Mouse (Mus musculus): ENCODE measurements around the gene Unc13c. TPM values are rescaled to one million over a fixed set of nuclear protein-coding genes. Genes with fewer than 3 reads are reported as not detected.

The Unc13c gene
- polyA plus RNA-seq, 1 experiment from 2014 or later = 0.09 TPM

GRCm38 (mm10) chr9:73898516-73898915 lies 70.2 kb downstream of the Unc13c start:
- no peak overlapping the region for H3K4me2 ChIP-seq (ENCODE audit: low read depth, low read length, severe bottlenecking)
- no peaks in the 10 kb centered on the region for H3K27me3 ChIP-seq (ENCODE audit: control insufficient read depth, insufficient read depth, low read length)
- H3K9ac ChIP-seq (ENCODE audit: low read length) = no peak overlapping the region
- no peak for DNase-seq (ENCODE audit: low spot score)
- ATAC-seq (replicated peaks; ENCODE audit: low FRiP score) = no peak
- H3K9me3 ChIP-seq (ENCODE audit: control insufficient read depth, low read length) = peaks cover 3% of the 10 kb centered on the region; the same call in 1 of the 2 replicates
- no peaks in the 10 kb centered on the region for H3K36me3 ChIP-seq (ENCODE audit: control insufficient read depth, insufficient read depth, low read length)
- no peaks in the 10 kb centered on the region for H3K4me1 ChIP-seq (replicated peaks; ENCODE audit: control insufficient read depth, insufficient read depth, low read length)
- WGBS = 91% methylated on average over 3 of the region's 3 CpGs
- no peak overlapping the region for H3K27ac ChIP-seq (ENCODE audit: low read depth, low read length)
- H3K4me3 ChIP-seq (ENCODE audit: low read depth, low read length) = no peak overlapping the region

DNA sequence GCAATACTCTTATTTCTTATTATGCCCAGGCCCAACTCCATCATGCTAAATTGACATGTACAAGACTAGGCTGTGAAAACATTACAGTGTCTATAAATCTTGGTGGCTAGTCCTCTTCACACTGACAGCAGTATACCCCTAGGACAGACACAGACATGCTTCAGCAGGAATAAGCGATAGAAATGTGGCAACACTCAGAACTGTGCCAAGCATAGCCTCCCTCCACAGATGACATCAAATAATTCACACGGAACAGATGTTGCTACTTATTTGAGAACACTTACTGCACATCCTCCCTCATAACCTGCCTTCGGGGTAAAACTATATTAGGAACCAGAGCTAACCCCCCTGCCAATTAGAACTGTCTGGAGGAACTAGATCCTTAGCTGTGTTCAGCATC lies 72.6 kb downstream of the Unc13c start:
- DNase-seq (ENCODE audit: low spot score) (no peak), ATAC-seq (replicated peaks; ENCODE audit: low FRiP score) (no peak)
- Histone ChIP-seq H3K27ac (ENCODE audit: low read depth, low read length) (no peak overlapping the region), H3K36me3 (ENCODE audit: control insufficient read depth, insufficient read depth, low read length) (no peaks in the 10 kb centered on the region), H3K27me3 (ENCODE audit: control insufficient read depth, insufficient read depth, low read length) (no peaks in the 10 kb centered on the region), H3K4me1 (replicated peaks; ENCODE audit: control insufficient read depth, insufficient read depth, low read length) (no peaks in the 10 kb centered on the region), H3K9me3 (ENCODE audit: control insufficient read depth, low read length) (peaks cover 3% of the 10 kb centered on the region; the same call in 1 of the 2 replicates), H3K4me2 (ENCODE audit: low read depth, low read length, severe bottlenecking) (no peak overlapping the region), H3K4me3 (ENCODE audit: low read depth, low read length) (no peak overlapping the region), H3K9ac (ENCODE audit: low read length) (no peak overlapping the region)
- 85% methylated on average over 3 of the region's 3 CpGs for WGBS

- no peak overlapping the region for H3K4me3 ChIP-seq (ENCODE audit: low read depth, low read length)
- DNase-seq (ENCODE audit: low spot score) (no peak), ATAC-seq (replicated peaks; ENCODE audit: low FRiP score) (no peak)
- no peaks in the 10 kb centered on the region for H3K9me3 ChIP-seq (ENCODE audit: control insufficient read depth, low read length)
- no peaks in the 10 kb centered on the region for H3K36me3 ChIP-seq (ENCODE audit: control insufficient read depth, insufficient read depth, low read length)
- H3K4me2 ChIP-seq (ENCODE audit: low read depth, low read length, severe bottlenecking) = no peak overlapping the region
- H3K27ac ChIP-seq (ENCODE audit: low read depth, low read length) = no peak overlapping the region
- H3K4me1 ChIP-seq (replicated peaks; ENCODE audit: control insufficient read depth, insufficient read depth, low read length) = no peaks in the 10 kb centered on the region
- no peaks in the 10 kb centered on the region for H3K27me3 ChIP-seq (ENCODE audit: control insufficient read depth, insufficient read depth, low read length)
- no peak overlapping the region for H3K9ac ChIP-seq (ENCODE audit: low read length)
- WGBS = 75% methylated on average over 1 of the region's 1 CpGs
Measured at GRCm38 (mm10) chr9:73883587-73883986, 85.2 kb downstream of the Unc13c start.

DNA sequence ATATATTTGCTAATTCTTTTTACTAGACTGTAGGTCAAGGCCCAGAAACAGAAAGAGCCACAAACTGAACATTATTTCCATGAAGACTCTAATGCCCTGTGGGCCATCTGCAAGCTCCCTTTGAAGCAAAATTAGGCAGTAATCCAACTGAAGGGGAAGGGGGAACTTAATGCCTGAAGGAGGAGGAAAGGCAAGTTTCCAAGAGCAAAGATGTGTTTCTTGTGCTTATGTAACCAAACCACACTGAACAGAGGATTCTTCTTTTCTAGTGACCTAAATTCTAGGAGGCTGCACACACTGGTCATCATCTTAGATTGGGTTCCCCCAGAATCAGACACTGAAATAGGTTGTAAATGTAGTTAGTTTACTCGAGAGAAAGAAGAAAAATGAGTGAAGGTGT lies 85.6 kb downstream of the Unc13c start:
- ATAC-seq (replicated peaks; ENCODE audit: low FRiP score) = no peak
- DNase-seq (ENCODE audit: low spot score) = no peak
- WGBS = 91% methylated on average over 1 of the region's 1 CpGs

GRCm38 (mm10) chr9:73882393-73882919 lies 86.3 kb downstream of the Unc13c start:
- DNase-seq (ENCODE audit: low spot score) (no peak), ATAC-seq (replicated peaks; ENCODE audit: low FRiP score) (no peak)
- Histone ChIP-seq H3K9ac (ENCODE audit: low read length) (no peak overlapping the region), H3K4me3 (ENCODE audit: low read depth, low read length) (no peak overlapping the region), H3K27me3 (ENCODE audit: control insufficient read depth, insufficient read depth, low read length) (no peaks in the 10 kb centered on the region), H3K9me3 (ENCODE audit: control insufficient read depth, low read length) (no peaks in the 10 kb centered on the region), H3K4me1 (replicated peaks; ENCODE audit: control insufficient read depth, insufficient read depth, low read length) (no peaks in the 10 kb centered on the region), H3K27ac (ENCODE audit: low read depth, low read length) (no peak overlapping the region), H3K36me3 (ENCODE audit: control insufficient read depth, insufficient read depth, low read length) (no peaks in the 10 kb centered on the region), H3K4me2 (ENCODE audit: low read depth, low read length, severe bottlenecking) (no peak overlapping the region)
- 94% methylated on average over 5 of the region's 5 CpGs for WGBS

More for the DNA sequence above, 85.6 kb downstream of the Unc13c start:
- Histone ChIP-seq H3K9me3 (ENCODE audit: control insufficient read depth, low read length) (no peaks in the 10 kb centered on the region), H3K9ac (ENCODE audit: low read length) (no peak overlapping the region), H3K4me1 (replicated peaks; ENCODE audit: control insufficient read depth, insufficient read depth, low read length) (no peaks in the 10 kb centered on the region), H3K4me2 (ENCODE audit: low read depth, low read length, severe bottlenecking) (no peak overlapping the region), H3K4me3 (ENCODE audit: low read depth, low read length) (no peak overlapping the region), H3K27me3 (ENCODE audit: control insufficient read depth, insufficient read depth, low read length) (no peaks in the 10 kb centered on the region), H3K27ac (ENCODE audit: low read depth, low read length) (no peak overlapping the region), H3K36me3 (ENCODE audit: control insufficient read depth, insufficient read depth, low read length) (no peaks in the 10 kb centered on the region)

- DNase-seq (ENCODE audit: low spot score) (no peak), ATAC-seq (replicated peaks; ENCODE audit: low FRiP score) (no peak)
- H3K4me1 ChIP-seq (replicated peaks; ENCODE audit: control insufficient read depth, insufficient read depth, low read length) = no peaks in the 10 kb centered on the region
- WGBS = 71% methylated on average over 2 of the region's 2 CpGs
- H3K4me2 ChIP-seq (ENCODE audit: low read depth, low read length, severe bottlenecking) = no peak overlapping the region
- H3K4me3 ChIP-seq (ENCODE audit: low read depth, low read length) = no peak overlapping the region
- H3K9me3 ChIP-seq (ENCODE audit: control insufficient read depth, low read length) = no peaks in the 10 kb centered on the region
- H3K36me3 ChIP-seq (ENCODE audit: control insufficient read depth, insufficient read depth, low read length) = no peaks in the 10 kb centered on the region
- H3K9ac ChIP-seq (ENCODE audit: low read length) = no peak overlapping the region
- no peaks in the 10 kb centered on the region for H3K27me3 ChIP-seq (ENCODE audit: control insufficient read depth, insufficient read depth, low read length)
- no peak overlapping the region for H3K27ac ChIP-seq (ENCODE audit: low read depth, low read length)
Measured at GRCm38 (mm10) chr9:73867410-73868067, 101.2 kb downstream of the Unc13c start.

- Histone ChIP-seq H3K27ac (ENCODE audit: low read depth, low read length) (no peak overlapping the region), H3K36me3 (ENCODE audit: control insufficient read depth, insufficient read depth, low read length) (no peaks in the 10 kb centered on the region), H3K4me2 (ENCODE audit: low read depth, low read length, severe bottlenecking) (no peak overlapping the region), H3K4me3 (ENCODE audit: low read depth, low read length) (no peak overlapping the region), H3K27me3 (ENCODE audit: control insufficient read depth, insufficient read depth, low read length) (no peaks in the 10 kb centered on the region), H3K9me3 (ENCODE audit: control insufficient read depth, low read length) (no peaks in the 10 kb centered on the region), H3K9ac (ENCODE audit: low read length) (no peak overlapping the region), H3K4me1 (replicated peaks; ENCODE audit: control insufficient read depth, insufficient read depth, low read length) (no peaks in the 10 kb centered on the region)
- DNase-seq (ENCODE audit: low spot score) (no peak), ATAC-seq (replicated peaks; ENCODE audit: low FRiP score) (no peak)
- WGBS = 86% methylated on average over 2 of the region's 2 CpGs
Measured at GRCm38 (mm10) chr9:73866666-73867065, 102.1 kb downstream of the Unc13c start.

DNA sequence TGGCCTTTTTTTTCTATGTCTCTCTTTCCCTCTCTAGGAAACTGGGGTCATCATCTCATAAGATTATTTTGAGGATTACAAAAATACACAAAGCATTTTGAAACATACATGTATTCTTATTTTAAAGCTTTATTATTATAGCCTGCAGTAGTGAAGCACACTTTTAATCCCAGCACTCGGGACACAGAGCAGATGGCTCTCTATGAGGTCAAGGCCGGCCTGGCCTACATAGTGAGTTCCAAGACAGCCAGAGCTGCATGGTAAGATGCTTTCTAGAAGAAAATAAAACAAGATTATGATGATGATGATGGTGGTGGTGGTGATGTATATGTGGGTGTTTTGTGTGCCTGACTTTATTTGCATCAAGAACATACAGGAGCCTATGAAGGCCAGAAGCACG lies 109.3 kb downstream of the Unc13c start:
- WGBS = 91% methylated on average over 3 of the region's 3 CpGs

GRCm38 (mm10) chr9:73854281-73854680 lies 114.5 kb downstream of the Unc13c start:
- no peak overlapping the region for H3K9ac ChIP-seq (ENCODE audit: low read length)
- DNase-seq (ENCODE audit: low spot score) (no peak), ATAC-seq (replicated peaks; ENCODE audit: low FRiP score) (no peak)
- no peak overlapping the region for H3K27ac ChIP-seq (ENCODE audit: low read depth, low read length)
- 82% methylated on average over 3 of the region's 3 CpGs for WGBS
- no peak overlapping the region for H3K4me2 ChIP-seq (ENCODE audit: low read depth, low read length, severe bottlenecking)
- no peaks in the 10 kb centered on the region for H3K4me1 ChIP-seq (replicated peaks; ENCODE audit: control insufficient read depth, insufficient read depth, low read length)
- no peaks in the 10 kb centered on the region for H3K9me3 ChIP-seq (ENCODE audit: control insufficient read depth, low read length)
- no peaks in the 10 kb centered on the region for H3K27me3 ChIP-seq (ENCODE audit: control insufficient read depth, insufficient read depth, low read length)
- H3K36me3 ChIP-seq (ENCODE audit: control insufficient read depth, insufficient read depth, low read length) = no peaks in the 10 kb centered on the region
- H3K4me3 ChIP-seq (ENCODE audit: low read depth, low read length) = no peak overlapping the region

More for the DNA sequence above, 109.3 kb downstream of the Unc13c start:
- no peaks in the 10 kb centered on the region for H3K9me3 ChIP-seq (ENCODE audit: control insufficient read depth, low read length)
- no peak overlapping the region for H3K4me2 ChIP-seq (ENCODE audit: low read depth, low read length, severe bottlenecking)
- no peak overlapping the region for H3K27ac ChIP-seq (ENCODE audit: low read depth, low read length)
- no peak for ATAC-seq (replicated peaks; ENCODE audit: low FRiP score)
- no peaks in the 10 kb centered on the region for H3K36me3 ChIP-seq (ENCODE audit: control insufficient read depth, insufficient read depth, low read length)
- no peaks in the 10 kb centered on the region for H3K27me3 ChIP-seq (ENCODE audit: control insufficient read depth, insufficient read depth, low read length)
- no peak for DNase-seq (ENCODE audit: low spot score)
- no peaks in the 10 kb centered on the region for H3K4me1 ChIP-seq (replicated peaks; ENCODE audit: control insufficient read depth, insufficient read depth, low read length)
- H3K9ac ChIP-seq (ENCODE audit: low read length) = no peak overlapping the region
- H3K4me3 ChIP-seq (ENCODE audit: low read depth, low read length) = no peak overlapping the region
